Mouse (Mus musculus) kidney, postnatal 4 days (tissue): Measurements from ENCODE around the gene Vcl.

ENCODE experiments used
- DNase-seq, 2 experiments: peaks; one replicate each; pipeline ENCODE4 v3.0.0; 2021; ENCODE audit warnings: mixed read lengths in 2 of 2

Gene Vcl

GRCm38 (mm10) chr14:20928848-20929745, at the start of gene Vcl:
Gene Vcl (plus strand): TSS chr14:20929398.
- DNase-seq: peak; percentile 100

DNA sequence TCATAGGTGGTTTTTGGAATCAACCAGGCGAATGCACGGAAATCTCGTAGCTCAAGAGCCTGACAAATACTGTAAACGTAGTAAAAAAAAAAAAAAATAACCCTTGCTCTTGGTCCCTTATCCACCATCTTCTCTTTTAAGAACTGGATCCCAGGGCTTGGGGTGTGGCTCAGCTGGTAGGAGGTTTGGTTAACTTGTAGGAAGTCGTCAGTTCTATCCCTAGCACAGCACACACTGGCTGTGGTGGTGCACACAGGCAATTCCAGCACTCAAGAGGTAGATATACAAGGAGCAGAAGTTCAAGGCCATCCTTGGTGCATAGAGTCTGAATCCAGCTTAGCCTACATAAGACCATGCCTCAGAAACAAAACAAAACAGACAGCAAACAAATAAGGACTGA, 44.5 kb upstream of the Vcl start:
- DNase-seq: no peak

DNA sequence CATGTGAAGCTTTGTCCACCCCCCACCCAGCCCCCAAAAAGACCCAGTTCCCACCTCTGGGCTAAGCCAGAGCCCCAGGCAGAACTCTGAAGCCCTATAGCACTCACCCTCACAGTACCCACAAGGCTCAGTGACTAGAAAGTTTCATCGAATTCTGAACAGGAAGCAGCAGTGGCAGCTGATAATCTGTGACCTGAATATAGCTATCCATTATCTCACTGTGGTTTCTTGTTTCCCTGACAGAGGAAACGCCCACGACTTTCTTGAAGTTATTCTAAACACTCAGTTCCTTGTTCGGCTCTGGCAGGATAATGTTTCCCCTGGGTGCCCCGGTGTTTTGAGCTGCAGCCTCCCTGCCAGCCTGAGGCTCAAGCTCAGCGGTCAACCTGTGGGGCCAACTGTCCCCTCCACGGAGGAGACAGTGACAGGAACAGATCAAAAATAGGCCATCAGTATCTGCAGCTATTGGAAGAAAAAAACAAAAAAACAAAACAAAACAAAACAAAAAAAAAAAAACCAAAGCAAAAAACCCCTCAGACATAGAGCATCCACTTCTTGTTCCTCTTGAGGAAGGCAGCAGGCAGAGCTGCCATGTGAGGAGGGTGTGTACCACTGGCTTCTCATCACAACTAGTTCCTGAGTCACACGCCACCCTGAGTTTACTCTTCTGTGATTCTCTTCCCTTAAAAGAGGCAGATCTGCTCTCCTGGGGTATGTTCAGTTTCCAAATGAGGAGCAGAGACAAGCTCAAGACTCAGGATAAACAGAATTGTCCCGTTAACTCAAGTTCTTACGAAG, 43.9 kb upstream of the Vcl start:
- peak in 1 of 2 experiments; percentile 54 for DNase-seq

DNA sequence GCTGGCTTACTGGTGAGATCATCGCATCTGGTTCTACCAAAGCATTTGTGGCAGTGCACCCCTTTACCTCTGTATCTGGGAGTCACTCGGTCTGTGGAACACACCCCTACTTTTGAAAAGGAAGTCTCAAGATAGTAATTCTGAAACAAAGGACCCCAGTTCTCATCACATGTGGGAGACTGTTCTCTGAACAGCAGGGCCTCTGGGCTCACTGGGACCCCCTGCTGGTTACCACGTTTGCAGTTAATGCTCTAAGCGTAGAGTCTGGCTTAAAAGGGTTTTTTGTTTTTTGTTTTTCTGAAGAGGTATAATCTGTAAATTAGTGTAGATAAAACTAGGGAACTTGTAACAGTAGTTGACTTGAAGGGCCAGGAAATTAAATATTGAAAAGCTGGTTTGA, 42.9 kb upstream of the Vcl start:
- peak; percentile 77 to 79 for DNase-seq

DNA sequence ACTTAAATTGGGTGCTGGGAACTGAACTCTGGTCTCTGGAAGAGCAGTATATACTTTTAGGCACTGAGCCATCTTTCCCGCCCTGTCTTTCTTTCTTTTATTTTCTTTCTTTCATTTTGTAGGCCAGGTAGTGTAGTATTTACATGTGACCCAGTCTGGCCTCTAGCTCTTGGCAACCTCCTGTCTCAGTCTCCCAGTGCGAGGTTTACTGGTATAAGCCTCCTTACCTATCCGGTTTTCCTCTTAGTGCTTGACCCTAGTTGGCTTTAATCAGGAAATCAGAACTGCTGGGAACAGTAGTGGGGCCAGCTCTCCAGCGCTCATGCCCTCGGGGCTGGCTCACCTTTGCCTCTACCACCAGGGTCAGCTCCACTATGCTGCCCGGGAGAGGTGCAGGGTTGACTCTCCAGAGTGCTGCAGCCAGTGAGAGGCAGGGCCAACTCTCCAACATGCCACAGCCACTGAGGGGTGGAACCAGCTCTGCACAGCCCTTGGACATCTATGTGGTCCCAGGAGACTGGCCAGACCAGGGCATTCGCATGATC, 41.6 kb upstream of the Vcl start:
- peak in 1 of 2 experiments; percentile 31 for DNase-seq

GRCm38 (mm10) chr14:20891941-20892402, 37.2 kb upstream of the Vcl start:
- DNase-seq: peak in 1 of 2 experiments; percentile 44

- peak in 1 of 2 experiments; percentile 30 for DNase-seq
Measured at GRCm38 (mm10) chr14:20893815-20894214, 35.4 kb upstream of the Vcl start.

DNA sequence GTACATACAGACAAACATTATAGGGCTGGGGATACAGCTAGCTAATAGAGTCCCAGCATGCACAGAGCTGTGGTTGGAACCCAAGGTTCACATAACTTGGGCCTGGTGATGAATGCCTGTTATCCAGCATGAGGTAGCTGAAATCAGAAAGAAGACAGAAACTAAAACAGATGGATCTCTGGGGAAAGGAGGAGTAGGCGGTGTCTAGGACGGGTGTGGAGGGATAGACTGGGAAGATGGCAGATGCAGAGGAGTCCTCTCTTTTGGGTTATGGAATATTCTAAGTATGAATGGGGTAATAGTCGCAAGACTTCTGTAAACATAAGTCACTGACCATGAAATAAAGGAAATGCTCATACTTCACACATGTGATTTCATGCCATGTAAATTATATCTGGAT, 27.9 kb upstream of the Vcl start:
- DNase-seq: no peak

GRCm38 (mm10) chr14:20903137-20903536, 26.1 kb upstream of the Vcl start:
- DNase-seq: no peak

- DNase-seq: no peak
Measured at GRCm38 (mm10) chr14:20911811-20912210, 17.4 kb upstream of the Vcl start.

- peak; percentile 7 to 22 for DNase-seq
Measured at GRCm38 (mm10) chr14:20914415-20914814, 14.8 kb upstream of the Vcl start.

- DNase-seq: no peak
Measured at GRCm38 (mm10) chr14:20916625-20917612, 12.3 kb upstream of the Vcl start.

GRCm38 (mm10) chr14:20924071-20924789, 5.0 kb upstream of the Vcl start:
- DNase-seq: no peak

- DNase-seq: no peak
Measured at GRCm38 (mm10) chr14:20927470-20928307, 1.5 kb upstream of the Vcl start.

DNA sequence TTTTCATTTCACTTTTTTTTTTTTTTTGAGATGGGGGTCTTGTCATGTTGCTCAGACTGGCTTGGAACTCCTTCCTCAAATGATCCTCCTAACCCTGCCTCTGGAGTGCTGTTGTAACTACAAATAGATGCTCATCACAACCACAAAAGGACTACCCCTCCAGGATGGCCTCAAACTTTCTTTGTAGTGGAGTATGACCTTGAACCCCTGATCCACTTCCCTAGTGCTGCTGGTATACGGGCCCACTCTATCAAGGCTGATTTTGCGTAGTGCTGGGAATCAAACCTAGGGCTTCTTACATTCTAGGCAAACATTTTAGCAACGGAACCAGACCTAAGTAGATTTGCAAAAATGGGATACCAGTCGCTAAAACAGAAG, 901 bp upstream of the Vcl start:
- no peak for DNase-seq

GRCm38 (mm10) chr14:20929814-20930434, 726 bp downstream of the Vcl start:
- DNase-seq: peak; percentile 24 to 48

- DNase-seq: peak; percentile 25 to 42
Measured at GRCm38 (mm10) chr14:20930481-20931391, 1.5 kb downstream of the Vcl start.

GRCm38 (mm10) chr14:20938424-20938823, 9.2 kb downstream of the Vcl start:
- DNase-seq: no peak

DNA sequence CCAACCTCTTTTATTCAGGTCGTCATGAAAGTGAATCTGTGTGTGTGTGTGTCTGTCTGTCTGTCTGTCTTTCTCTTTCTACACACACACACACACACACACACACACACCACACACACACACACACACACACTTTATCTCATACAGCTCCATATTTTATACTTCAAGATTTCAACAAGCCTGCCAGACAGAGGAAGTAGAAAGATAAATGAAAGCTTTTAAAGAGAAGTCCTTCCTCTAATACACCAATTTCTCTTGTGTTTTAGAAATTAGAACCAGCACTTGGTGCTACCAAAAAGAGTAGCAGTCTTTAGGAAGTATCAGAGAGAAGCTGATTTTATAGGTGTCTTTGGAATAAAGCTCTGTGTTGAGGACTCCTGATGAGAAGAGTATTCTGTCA, 9.7 kb downstream of the Vcl start:
- DNase-seq: no peak
